Mouse (Mus musculus) forebrain, embryonic 10.5 days (tissue): Measurements from ENCODE around the gene Kcnip4. TPM values are rescaled to one million over a fixed set of nuclear protein-coding genes. Genes with fewer than 3 reads are reported as not detected.

Experiments
- DNase-seq: peaks from one replicate; pipeline ENCODE4 v3.0.0-alpha.2; 2017; ENCODE audit warnings: low spot score; ENCODE audit errors: extremely low spot score
- H3K27ac ChIP-seq: fragments of 300-500 bp; sonication (generic); 2 replicates; pipeline ENCODE4 v1.5.1; 2016; ENCODE audit warnings: mild to moderate bottlenecking
- H3K27me3 ChIP-seq: fragments of 300-500 bp; sonication (generic); 2 replicates; pipeline ENCODE4 v1.6.1; 2016; ENCODE audit warnings: mild to moderate bottlenecking; ENCODE audit not compliant: poor library complexity, severe bottlenecking
- H3K36me3 ChIP-seq: fragments of 300-500 bp; sonication (generic); replicated peaks from 2 replicates; pipeline ENCODE4 v1.6.1; 2016; ENCODE audit warnings: mild to moderate bottlenecking, moderate library complexity
- H3K4me1 ChIP-seq: fragments of 300-500 bp; sonication (generic); 2 replicates; pipeline ENCODE4 v1.6.1; 2016
- H3K4me3 ChIP-seq: fragments of 300-500 bp; sonication (generic); 2 replicates; pipeline ENCODE4 v1.5.1; 2016; ENCODE audit warnings: mild to moderate bottlenecking, moderate library complexity
- H3K9me3 ChIP-seq: fragments of 300-500 bp; sonication (generic); 2 replicates; pipeline ENCODE4 v1.6.1; 2016; ENCODE audit warnings: mild to moderate bottlenecking, moderate library complexity
- WGBS: fragments of 180-500 bp; shearing (Covaris S2); methylation state at CpG from one replicate; pipeline ENCODE4 v1.1.7; 2016; 5-methylcytosine and 5-hydroxymethylcytosine counted together
- polyA plus RNA-seq: library from polyadenylated mRNA; unstranded; fragments of >200 nt; fragmentation: Nextera tagmentation; extraction: Ambion mirVana; gene quantifications from 2 replicates; pipeline ENCODE4 v1.2.1, GENCODE M21; 2016

The Kcnip4 gene
- polyA plus RNA-seq, 1 experiment from 2014 or later, result 1.0 TPM

DNA sequence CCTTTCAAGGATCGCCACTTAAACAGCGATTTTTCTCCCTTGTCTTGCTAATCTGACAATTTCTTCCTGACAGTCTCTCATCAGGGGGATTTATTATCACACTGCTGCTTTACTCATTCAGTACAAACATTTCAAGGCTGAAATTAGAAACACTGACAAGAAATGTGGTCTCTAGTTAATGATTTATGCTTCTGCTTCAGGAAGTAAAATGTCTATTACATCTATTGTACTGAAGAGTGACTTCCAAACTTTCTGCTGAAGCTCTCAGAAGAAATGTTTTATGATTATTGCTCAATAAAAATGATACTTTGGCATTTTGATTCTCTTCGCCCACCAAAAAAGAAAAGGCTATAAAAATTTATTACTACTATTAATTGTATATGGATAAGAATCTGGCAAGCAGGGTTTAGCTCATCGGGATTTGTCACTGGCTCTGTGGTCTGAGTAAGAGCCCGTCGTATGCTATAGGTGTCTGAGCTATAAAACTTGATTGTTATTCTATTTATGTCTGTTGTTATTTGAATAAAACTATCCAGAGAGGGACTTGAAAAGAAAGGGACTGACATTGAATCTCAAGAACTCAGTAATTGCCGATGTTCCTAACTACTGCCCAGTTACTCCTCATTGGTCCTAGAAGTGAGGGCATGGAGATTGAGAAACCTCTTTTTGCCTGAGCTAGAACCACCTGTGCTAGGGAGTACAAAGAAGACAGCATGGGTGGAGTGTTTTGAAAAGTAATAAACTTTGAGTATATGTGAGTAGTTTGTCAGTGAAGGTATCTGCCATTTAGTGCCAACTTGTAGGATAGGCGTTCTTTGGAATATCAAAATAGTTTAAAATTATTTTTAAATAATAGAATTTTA, 844.7 kb downstream of the Kcnip4 start:
- H3K27ac ChIP-seq, result no peak overlapping the region
- WGBS, result 93% methylated on average over 8 of the region's 8 CpGs
- H3K9me3 ChIP-seq, result no peaks in the 10 kb centered on the region
- no peak for DNase-seq
- no peaks in the 10 kb centered on the region for H3K36me3 ChIP-seq
- H3K4me3 ChIP-seq, result no peak overlapping the region
- H3K4me1 ChIP-seq, result no peaks in the 10 kb centered on the region
- no peaks in the 10 kb centered on the region for H3K27me3 ChIP-seq

DNA sequence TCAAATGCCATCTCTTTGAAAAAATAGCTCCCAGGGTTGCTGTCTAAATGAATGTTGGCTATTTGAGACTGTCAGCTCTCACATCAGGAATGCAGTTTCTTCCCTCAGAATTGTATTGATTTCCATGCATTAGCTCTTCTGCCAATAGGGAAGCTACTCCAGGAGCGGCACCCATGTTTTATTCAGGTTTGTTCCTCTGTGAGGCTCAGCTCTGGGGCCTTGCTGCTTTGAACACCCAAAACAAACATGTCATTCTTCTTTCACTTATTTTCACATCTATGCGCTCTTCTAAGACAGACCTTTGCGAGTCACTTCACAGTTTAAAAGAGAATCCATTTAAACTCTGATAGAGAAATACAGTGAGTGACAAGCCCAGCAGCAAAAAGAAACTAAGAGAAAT, 862.2 kb downstream of the Kcnip4 start:
- Histone ChIP-seq H3K27ac (no peak overlapping the region), H3K4me1 (no peaks in the 10 kb centered on the region), H3K27me3 (no peaks in the 10 kb centered on the region), H3K36me3 (no peaks in the 10 kb centered on the region), H3K9me3 (no peaks in the 10 kb centered on the region), H3K4me3 (no peak overlapping the region)
- no peak for DNase-seq
- 92% methylated on average over 3 of the region's 3 CpGs for WGBS

DNA sequence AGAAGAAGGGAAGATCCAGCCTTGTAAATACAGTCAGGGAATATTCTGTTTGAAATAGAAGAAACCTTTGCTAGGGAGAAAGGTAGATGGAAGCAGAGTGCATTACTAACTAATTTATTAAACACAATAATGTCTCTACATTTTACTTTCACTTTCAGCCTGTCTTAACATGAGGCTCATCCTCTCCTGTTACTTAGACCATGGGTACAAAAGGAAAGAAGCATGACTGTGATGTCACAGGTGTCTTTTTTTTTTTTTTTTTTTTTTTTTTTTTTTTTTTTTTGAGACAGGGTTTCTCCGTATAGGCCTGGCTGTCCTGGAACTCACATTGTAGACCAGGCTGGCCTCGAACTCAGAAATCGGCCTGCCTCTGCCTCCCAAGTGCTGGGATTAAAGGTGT, 864.7 kb downstream of the Kcnip4 start:
- H3K4me3 ChIP-seq, result no peak overlapping the region
- WGBS, result 83% methylated on average over 3 of the region's 3 CpGs
- DNase-seq, result no peak
- no peaks in the 10 kb centered on the region for H3K36me3 ChIP-seq
- H3K27me3 ChIP-seq, result no peaks in the 10 kb centered on the region
- H3K4me1 ChIP-seq, result no peaks in the 10 kb centered on the region
- no peak overlapping the region for H3K27ac ChIP-seq
- no peaks in the 10 kb centered on the region for H3K9me3 ChIP-seq

DNA sequence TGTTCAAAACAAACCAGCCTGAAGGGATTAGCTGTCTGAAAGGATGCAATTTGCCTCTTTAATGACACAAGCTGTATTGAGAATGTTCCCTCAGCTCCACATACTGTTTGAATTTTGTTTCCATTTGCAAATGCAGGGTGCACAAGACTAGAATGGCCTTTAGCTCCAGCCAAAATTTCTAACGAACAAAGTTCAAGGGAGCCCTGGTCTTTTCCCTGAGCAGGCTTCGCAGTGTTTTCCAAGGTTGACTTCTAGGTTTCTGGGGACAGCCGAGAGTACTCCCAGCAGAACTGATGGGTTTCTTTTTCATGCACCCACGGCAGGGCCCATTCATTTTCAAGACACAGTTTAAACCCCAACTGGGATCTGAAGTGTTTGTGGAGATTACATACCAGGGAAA, 874.2 kb downstream of the Kcnip4 start:
- H3K27ac ChIP-seq, result no peak overlapping the region
- H3K27me3 ChIP-seq, result no peaks in the 10 kb centered on the region
- DNase-seq, result no peak
- H3K36me3 ChIP-seq, result no peaks in the 10 kb centered on the region
- H3K4me3 ChIP-seq, result no peak overlapping the region
- no peaks in the 10 kb centered on the region for H3K9me3 ChIP-seq
- H3K4me1 ChIP-seq, result no peaks in the 10 kb centered on the region; the same call in 1 of the 2 replicates
- WGBS, result 61% methylated on average over 4 of the region's 4 CpGs

DNA sequence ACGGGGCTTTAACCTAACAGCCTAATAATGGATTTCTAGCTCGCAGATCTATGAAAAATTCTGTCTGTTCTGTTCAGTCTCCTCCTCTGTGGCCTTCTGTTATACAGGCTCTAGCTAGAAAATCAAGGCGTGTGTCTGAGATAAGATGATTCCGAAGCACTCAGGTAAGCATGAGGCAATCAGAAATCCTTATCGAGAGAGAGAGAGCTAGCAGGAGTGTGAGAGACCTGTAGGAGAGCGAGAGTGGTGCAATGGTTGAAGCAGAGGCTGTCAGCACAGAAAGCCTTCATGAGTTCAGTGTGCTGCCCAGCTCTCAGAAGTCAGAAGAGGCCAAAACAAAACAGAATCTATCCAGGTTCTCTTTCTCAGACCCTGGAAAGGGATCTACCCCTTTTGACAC, 888.0 kb downstream of the Kcnip4 start:
- 90% methylated on average over 6 of the region's 6 CpGs for WGBS
- Histone ChIP-seq H3K27me3 (no peaks in the 10 kb centered on the region), H3K4me3 (no peak overlapping the region), H3K36me3 (no peaks in the 10 kb centered on the region), H3K4me1 (no peaks in the 10 kb centered on the region), H3K9me3 (no peaks in the 10 kb centered on the region), H3K27ac (no peak overlapping the region)
- DNase-seq, result no peak

DNA sequence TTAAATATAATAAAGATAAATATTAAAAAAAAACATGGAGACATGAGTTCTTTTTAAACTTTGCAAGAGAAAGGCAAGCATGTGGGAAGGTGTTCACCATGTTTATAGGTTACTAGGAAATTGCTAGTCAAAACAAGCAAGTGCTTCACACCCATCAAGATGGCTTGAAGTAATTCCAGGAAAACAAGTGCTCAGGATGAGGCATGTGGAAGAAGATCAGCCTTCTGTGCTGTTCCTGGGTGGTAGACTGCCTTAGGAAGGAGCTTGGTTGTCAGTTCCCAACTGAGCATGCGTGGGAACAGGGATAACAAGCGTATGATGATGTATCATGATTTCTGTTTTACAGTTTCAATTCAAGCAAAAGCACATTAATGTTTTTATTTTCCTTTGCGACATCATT, 891.1 kb downstream of the Kcnip4 start:
- Histone ChIP-seq H3K4me1 (no peaks in the 10 kb centered on the region), H3K9me3 (no peaks in the 10 kb centered on the region), H3K27me3 (no peaks in the 10 kb centered on the region), H3K27ac (no peak overlapping the region), H3K36me3 (no peaks in the 10 kb centered on the region), H3K4me3 (no peak overlapping the region)
- WGBS, result 91% methylated on average over 3 of the region's 3 CpGs
- DNase-seq, result no peak

DNA sequence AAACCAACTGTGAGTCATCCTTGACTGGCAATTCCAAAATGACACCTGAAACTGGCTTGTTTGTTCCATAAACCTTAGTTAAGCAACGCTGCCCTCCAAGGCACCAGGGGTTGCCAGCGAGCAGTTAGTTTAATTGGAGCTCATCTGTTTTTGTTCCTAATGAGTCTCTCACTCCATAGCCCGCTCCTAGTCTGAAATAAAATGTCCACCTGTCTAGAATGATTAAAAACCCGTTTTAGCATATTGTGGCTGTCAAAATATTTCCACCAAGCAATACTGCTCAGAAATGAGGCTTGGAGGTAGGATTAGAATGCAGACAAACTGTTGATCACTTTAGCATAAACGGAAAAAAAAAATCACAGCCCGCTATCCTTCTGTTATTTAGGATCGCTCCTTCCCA, 901.3 kb downstream of the Kcnip4 start:
- 84% methylated on average over 7 of the region's 7 CpGs for WGBS
- Histone ChIP-seq H3K4me3 (no peak overlapping the region), H3K9me3 (no peaks in the 10 kb centered on the region), H3K27me3 (no peaks in the 10 kb centered on the region), H3K4me1 (no peaks in the 10 kb centered on the region; the same call in 1 of the 2 replicates), H3K27ac (no peak overlapping the region), H3K36me3 (no peaks in the 10 kb centered on the region)
- DNase-seq, result no peak

DNA sequence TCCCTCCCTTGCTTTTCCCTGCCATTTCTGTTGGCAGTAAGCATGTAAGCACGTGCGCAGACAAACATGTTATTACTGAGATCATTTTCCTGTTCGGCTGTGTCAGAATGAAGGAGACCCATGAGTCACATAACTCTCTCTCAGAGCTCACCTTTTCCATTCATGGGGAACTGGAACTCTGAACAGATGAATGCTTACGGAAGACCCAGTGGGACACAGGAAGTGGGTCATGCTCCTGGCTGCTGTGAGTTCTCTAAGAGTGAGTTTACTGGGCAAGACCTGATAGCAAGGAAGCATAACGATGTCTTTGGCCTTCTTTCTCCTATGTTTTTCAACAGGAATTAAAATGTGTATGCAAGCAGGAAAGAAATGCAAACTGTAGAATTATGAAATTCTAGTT, 917.8 kb downstream of the Kcnip4 start:
- H3K36me3 ChIP-seq, result no peaks in the 10 kb centered on the region
- H3K27me3 ChIP-seq, result no peaks in the 10 kb centered on the region
- no peaks in the 10 kb centered on the region for H3K9me3 ChIP-seq
- DNase-seq, result no peak
- no peak overlapping the region for H3K27ac ChIP-seq
- no peak overlapping the region for H3K4me3 ChIP-seq
- H3K4me1 ChIP-seq, result no peaks in the 10 kb centered on the region
- WGBS, result 92% methylated on average over 5 of the region's 5 CpGs

DNA sequence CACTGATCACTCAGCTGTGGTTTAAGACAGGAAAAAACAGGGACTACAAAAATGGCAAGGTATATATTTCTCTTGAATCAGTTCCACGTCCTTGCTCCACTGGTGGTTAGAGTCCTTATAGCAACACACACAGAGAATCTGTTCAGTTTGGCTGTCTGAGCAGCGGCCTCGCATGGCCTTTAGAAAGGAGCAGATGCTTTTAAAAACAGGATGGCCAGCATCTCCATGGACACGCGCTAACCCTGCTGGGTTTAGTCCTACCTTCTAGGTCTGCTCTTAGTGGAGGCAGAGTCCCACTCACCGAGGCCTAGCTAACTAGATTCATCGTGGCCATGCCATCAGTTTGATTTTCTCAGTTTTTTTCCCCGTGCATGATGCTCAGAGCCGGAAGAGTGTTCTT, 918.4 kb downstream of the Kcnip4 start:
- Histone ChIP-seq H3K27me3 (0 out of 2 replicates have a peak, but pooled peaks cover 1% of the 10 kb centered on the region), H3K27ac (no peak overlapping the region), H3K36me3 (no peaks in the 10 kb centered on the region), H3K9me3 (no peaks in the 10 kb centered on the region), H3K4me1 (no peaks in the 10 kb centered on the region), H3K4me3 (no peak overlapping the region)
- WGBS, result 93% methylated on average over 9 of the region's 9 CpGs
- no peak for DNase-seq

DNA sequence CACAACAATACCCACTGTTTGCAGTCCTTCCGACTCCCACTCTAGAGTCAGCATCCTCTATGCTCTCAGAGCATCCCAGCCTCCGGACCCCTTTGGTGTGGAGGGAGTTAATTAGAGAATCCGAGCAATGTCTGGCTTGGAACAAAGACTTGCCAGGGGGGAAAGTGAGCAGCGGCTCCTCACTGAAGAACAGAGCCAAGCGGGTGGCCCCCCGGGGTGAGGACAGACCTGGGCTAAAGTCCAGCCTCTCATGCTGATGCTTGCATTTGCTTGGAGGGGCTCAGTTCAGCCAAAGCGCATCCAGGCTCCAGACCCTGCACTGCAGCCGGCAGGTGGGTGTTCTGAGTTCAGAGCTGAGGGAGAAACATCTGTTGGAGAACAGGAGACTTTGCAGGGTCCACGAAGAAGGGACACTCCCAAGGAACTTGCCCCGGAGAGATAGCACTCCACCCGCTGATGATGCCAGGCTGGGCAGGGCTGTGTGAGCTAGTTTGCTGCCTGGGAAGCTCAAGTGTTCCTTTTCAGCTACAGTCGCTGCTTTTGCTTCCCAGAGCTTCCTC, 925.1 kb downstream of the Kcnip4 start:
- H3K27me3 ChIP-seq, result peaks cover 21% of the 10 kb centered on the region
- 1% methylated on average over 12 of the region's 12 CpGs for WGBS
- DNase-seq, result peak; percentile 26
- H3K4me3 ChIP-seq, result peak overlapping the region; percentile 49
- H3K4me1 ChIP-seq, result peaks cover 14% of the 10 kb centered on the region
- H3K9me3 ChIP-seq, result no peaks in the 10 kb centered on the region
- H3K36me3 ChIP-seq, result no peaks in the 10 kb centered on the region
- no peak overlapping the region for H3K27ac ChIP-seq

DNA sequence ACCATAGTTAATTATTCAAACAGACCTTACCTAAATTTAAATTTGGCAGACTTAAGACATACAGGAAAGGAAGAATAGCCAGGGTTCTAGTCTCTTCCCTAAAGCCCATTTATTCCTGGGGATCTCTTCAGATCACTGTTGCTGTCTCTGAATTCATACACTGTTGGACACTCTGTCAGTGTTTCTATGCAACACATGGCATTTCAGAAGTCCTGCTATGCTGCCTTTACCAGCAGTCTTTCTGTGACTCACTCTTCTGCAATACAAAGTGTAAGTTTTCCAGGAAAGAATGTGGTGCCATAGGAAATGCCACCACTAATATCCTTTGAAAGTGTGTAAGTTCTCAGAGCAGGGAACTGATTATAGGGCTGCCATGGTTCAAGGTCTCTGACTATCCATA, 936.7 kb downstream of the Kcnip4 start:
- DNase-seq, result no peak
- Histone ChIP-seq H3K36me3 (no peaks in the 10 kb centered on the region), H3K9me3 (no peaks in the 10 kb centered on the region), H3K4me3 (no peak overlapping the region), H3K27ac (no peak overlapping the region), H3K4me1 (no peaks in the 10 kb centered on the region), H3K27me3 (no peaks in the 10 kb centered on the region)

DNA sequence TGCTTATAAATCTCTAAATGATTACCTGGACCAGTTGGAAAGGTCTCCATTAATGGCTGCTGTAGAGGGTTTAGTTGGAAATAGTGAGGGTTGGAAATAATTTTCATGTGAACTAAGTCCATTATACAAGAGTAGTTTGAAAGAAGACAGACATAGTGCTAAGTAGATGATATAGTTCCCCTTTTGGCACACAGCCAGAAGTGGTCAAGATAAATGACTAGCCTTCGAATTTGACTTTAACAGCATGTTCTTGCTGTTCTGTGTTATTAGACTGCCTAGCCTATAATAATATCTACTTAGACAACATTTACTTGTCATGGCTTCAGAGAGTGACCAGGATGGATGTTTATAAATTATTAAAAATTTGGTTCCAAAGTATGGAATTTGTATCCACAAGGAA, 941.3 kb downstream of the Kcnip4 start:
- H3K27ac ChIP-seq, result no peak overlapping the region
- H3K9me3 ChIP-seq, result no peaks in the 10 kb centered on the region
- no peak overlapping the region for H3K4me3 ChIP-seq
- WGBS, result 85% methylated on average over 1 of the region's 1 CpGs
- H3K36me3 ChIP-seq, result no peaks in the 10 kb centered on the region
- DNase-seq, result no peak
- no peaks in the 10 kb centered on the region for H3K27me3 ChIP-seq
- no peaks in the 10 kb centered on the region for H3K4me1 ChIP-seq

DNA sequence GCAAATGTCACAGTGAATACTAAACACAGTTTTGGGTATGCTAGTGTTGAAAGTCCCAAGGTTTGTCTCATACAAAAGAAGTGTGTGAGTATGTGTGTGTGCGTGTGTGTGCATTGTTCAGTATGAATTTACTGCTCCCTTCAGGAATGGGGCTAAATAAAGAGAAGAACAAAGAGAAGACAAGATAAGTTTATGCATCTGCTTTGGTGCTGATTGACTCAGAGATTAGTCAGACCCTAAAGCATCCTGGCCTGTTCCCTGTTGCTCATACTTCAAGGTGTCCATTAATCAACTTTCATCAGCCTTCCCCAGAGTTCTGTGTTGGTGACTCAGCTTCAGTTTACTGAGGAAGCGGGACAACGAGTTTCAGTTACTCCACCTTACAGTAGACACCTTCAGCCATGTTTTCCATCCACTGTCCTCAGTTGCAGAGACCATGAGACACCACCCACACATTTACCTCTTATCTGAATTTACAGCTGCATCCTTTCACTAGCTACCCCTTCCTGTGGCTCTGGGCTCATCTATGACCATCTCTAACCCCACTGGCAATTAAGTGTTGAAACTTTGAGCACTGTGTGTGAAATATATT, 960.6 kb downstream of the Kcnip4 start:
- Histone ChIP-seq H3K9me3 (no peaks in the 10 kb centered on the region), H3K4me1 (no peaks in the 10 kb centered on the region), H3K4me3 (no peak overlapping the region), H3K36me3 (no peaks in the 10 kb centered on the region), H3K27me3 (no peaks in the 10 kb centered on the region), H3K27ac (no peak overlapping the region)
- no peak for DNase-seq
- WGBS, result 91% methylated on average over 3 of the region's 3 CpGs
